Mouse (Mus musculus) C2C12 (cell line): Measurements from ENCODE around the gene Gm28042.

Experiments
- CTCF ChIP-seq: IDR thresholded peaks from one replicate; pipeline ENCODE4 v1.5.1; 2011; ENCODE audit not compliant: control insufficient read depth, insufficient read depth, insufficient read length
- MAX ChIP-seq: IDR thresholded peaks from one replicate; pipeline ENCODE4 v1.6.1; 2011; ENCODE audit warnings: mild to moderate bottlenecking, control low read depth
- MYOG ChIP-seq: IDR thresholded peaks from one replicate; pipeline ENCODE4 v1.6.1; 2011; ENCODE audit not compliant: control insufficient read depth, insufficient read length; ENCODE audit errors: extremely low read depth
- USF1 ChIP-seq: IDR thresholded peaks from one replicate; pipeline ENCODE4 v1.6.1; 2011; ENCODE audit warnings: low read depth, mild to moderate bottlenecking, control low read depth, moderate library complexity

- TF ChIP-seq MAX (no peak), CTCF (no peak), MYOG (no peak), USF1 (no peak)
Observed at GRCm38 (mm10) chr2:120048173-120048572, 20.9 kb downstream of the Gm28042 start.
